In genomic region chr1:92699697-92700096, GRCm38 (mm10) we compare ENCODE assay signal across 14 mouse cellular contexts. TPM values are rescaled to one million over a fixed set of nuclear protein-coding genes. Genes with fewer than 3 reads are reported as not detected.
DNase-seq lines count a peak whose midpoint lies in the region; ATAC-seq lines count a peak whose summit lies in the region.
"Had no signal": no experiment of that assay in that cellular context is flagged by ENCODE, and none has a peak within 500 bp of the region (broad histone marks: within the 10 kb centered on the region; RNA-seq: fewer than 3 reads in every experiment).

No protein-coding gene starts in this region.

- H3K4me3 ChIP-seq in heart, embryonic 13.5 days, result no peak overlapping the region
- no peak overlapping the region for H3K4me3 ChIP-seq in forebrain, embryonic 15.5 days
- H3K4me3 ChIP-seq: embryonic facial prominence, embryonic 12.5 days had no signal

- intact Hi-C loops in heart, postnatal 36 days (cut with DNase I), result loop anchor here (2.0 kb wide), 2 partner anchors 21 to 75 kb away; no protein-coding TSS in a partner anchor

- no peak overlapping the region for H3K9ac ChIP-seq in heart, embryonic 13.5 days
- H3K9ac ChIP-seq in forebrain, embryonic 15.5 days (replicated peaks), result no peak overlapping the region
- H3K9ac ChIP-seq: embryonic facial prominence, embryonic 12.5 days had no signal

- ATAC-seq in heart, embryonic 13.5 days (ENCODE audit: extremely low read depth, insufficient number of reproducible peaks, low FRiP score, low TSS enrichment), result no peak
- ATAC-seq in forebrain, embryonic 15.5 days (replicated peaks), result peak; percentile 17; the same call in 1 of the 2 replicates
- no peak for ATAC-seq in activated CD4-positive, CD25-positive, alpha-beta regulatory T cell, adult 4 months
- ATAC-seq: Patski had no signal

- no peak for DNase-seq in heart, postnatal 36 days
- DNase-seq in MN1 (ENCODE audit: low spot score), result peak; percentile 43
- peak; percentile 71 for DNase-seq in cerebellum, adult 8-10 months
- no peak for DNase-seq in adrenal gland, postnatal 14 days
- no peak for DNase-seq in right cerebral cortex, postnatal 25 days
- DNase-seq: kidney, adult 2 months had no signal

- peaks cover 62% of the 10 kb centered on the region for H3K4me1 ChIP-seq in heart, embryonic 13.5 days
- peaks cover 23% of the 10 kb centered on the region for H3K4me1 ChIP-seq in forebrain, embryonic 15.5 days

- WGBS in heart, embryonic 13.5 days, result 17% methylated on average over 6 of the region's 6 CpGs
- 4% methylated on average over 6 of the region's 6 CpGs for WGBS in forebrain, embryonic 15.5 days

- peak overlapping the region; percentile 79 for H3K27ac ChIP-seq in heart, embryonic 13.5 days (replicated peaks)
- H3K27ac ChIP-seq in forebrain, embryonic 15.5 days (replicated peaks), result peak overlapping the region; percentile 85

- no peaks in the 10 kb centered on the region for H3K9me3 ChIP-seq in heart, embryonic 13.5 days
- H3K9me3 ChIP-seq in forebrain, embryonic 15.5 days, result no peaks in the 10 kb centered on the region
- H3K9me3 ChIP-seq: embryonic facial prominence, embryonic 12.5 days had no signal

- no peaks in the 10 kb centered on the region for H3K36me3 ChIP-seq in heart, embryonic 13.5 days
- H3K36me3 ChIP-seq in forebrain, embryonic 15.5 days, result no peaks in the 10 kb centered on the region
- H3K36me3 ChIP-seq: embryonic facial prominence, embryonic 12.5 days had no signal

- H3K4me2 ChIP-seq in heart, embryonic 13.5 days, result no peak overlapping the region
- H3K4me2 ChIP-seq in forebrain, embryonic 15.5 days (replicated peaks), result no peak overlapping the region
- H3K4me2 ChIP-seq: embryonic facial prominence, embryonic 12.5 days; liver, embryonic 11.5 days had no signal

- H3K27me3 ChIP-seq in heart, embryonic 13.5 days (replicated peaks), result peaks cover 14% of the 10 kb centered on the region
- H3K27me3 ChIP-seq in forebrain, embryonic 15.5 days, result no peaks in the 10 kb centered on the region
- H3K27me3 ChIP-seq: embryonic facial prominence, embryonic 12.5 days; Patski had no signal

RNA-seq across cellular contexts. Expression of gene Otos, which starts 51.1 kb away (rescaled TPM):
- not detected in 2 replicates for polyA plus RNA-seq in heart, embryonic 13.5 days (2015; fragmentation: Nextera tagmentation; extraction: Ambion mirVana)
- not detected for total RNA-seq in heart, postnatal 36 days (2021)
- polyA plus RNA-seq in forebrain, embryonic 15.5 days (2015; fragmentation: Nextera tagmentation; extraction: Ambion mirVana), result not detected in 2 replicates
- total RNA-seq in adrenal gland, postnatal 14 days (2021), result not detected in 2 replicates
- 1 to 10 TPM; 2.3 to 3.9 TPM for polyA plus RNA-seq in activated CD4-positive, CD25-positive, alpha-beta regulatory T cell, adult 4 months (2017; shearing (Covaris generic))
- total RNA-seq: gastrocnemius, postnatal 25 days had no signal
- polyA plus RNA-seq: C2C12; liver, embryonic 11.5 days had no signal

RNA-seq across cellular contexts. Expression of gene Cops9, which starts 57.9 kb away (rescaled TPM):
- 403 and 485 TPM in 2 replicates for polyA plus RNA-seq in heart, embryonic 13.5 days (2015; fragmentation: Nextera tagmentation; extraction: Ambion mirVana)
- 100 to 1,000 TPM; 219 to 225 TPM for total RNA-seq in heart, postnatal 36 days (2021)
- polyA plus RNA-seq in forebrain, embryonic 15.5 days (2015; fragmentation: Nextera tagmentation; extraction: Ambion mirVana), result 534 and 569 TPM in 2 replicates
- total RNA-seq in adrenal gland, postnatal 14 days (2021), result 264 and 268 TPM in 2 replicates
- 100 to 1,000 TPM; 241 to 311 TPM for polyA plus RNA-seq in activated CD4-positive, CD25-positive, alpha-beta regulatory T cell, adult 4 months (2017; shearing (Covaris generic))

Comparison
In these comparisons a context has a peak if more than half of its experiments do, and no peak if none do; other contexts are left out.
1. DNase-seq: peak in MN1 (single experiment) and cerebellum, adult 8-10 months (single experiment); none in heart, postnatal 36 days (0 of 2), adrenal gland, postnatal 14 days (single experiment) and right cerebral cortex, postnatal 25 days (single experiment).